ENCODE assay signal across 22 mouse cellular contexts in the genomic region with DNA sequence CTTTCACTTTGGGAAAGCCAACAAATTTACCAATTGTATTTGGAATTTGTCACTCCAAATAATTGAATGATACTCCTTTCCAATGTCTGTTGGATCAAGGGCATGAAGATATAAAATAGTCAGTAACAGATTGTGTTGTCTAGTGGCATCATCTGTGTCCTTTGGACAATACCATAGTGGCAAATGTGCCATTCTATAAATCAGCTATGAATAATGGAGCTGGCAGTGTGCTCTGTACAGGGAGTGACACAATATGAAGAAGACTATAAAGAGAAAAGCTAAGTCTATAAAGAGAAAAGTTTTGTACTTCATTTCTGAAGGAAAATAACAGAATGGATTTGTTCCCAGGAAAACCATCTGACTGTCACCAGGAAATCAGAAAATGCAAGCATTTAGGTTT.
DNase-seq lines count a peak whose midpoint lies in the region; ATAC-seq and TF ChIP-seq lines count a peak whose summit lies in the region.
"Had no signal": no experiment of that assay in that cellular context is flagged by ENCODE, and none has a peak within 500 bp of the region (broad histone marks: within the 10 kb centered on the region; RNA-seq: fewer than 3 reads in every experiment).

No protein-coding gene starts in this region.

- no peak overlapping the region for H3K27ac ChIP-seq in forebrain, postnatal 0 days (ENCODE audit: low read depth, low read length)
- no peak overlapping the region for H3K27ac ChIP-seq in forebrain, embryonic 11.5 days (ENCODE audit: low read depth, low read length)

- no peak overlapping the region for H3K4me3 ChIP-seq in forebrain, postnatal 0 days (ENCODE audit: low read depth, low read length)
- no peak overlapping the region for H3K4me3 ChIP-seq in forebrain, embryonic 11.5 days (ENCODE audit: low read depth, low read length)

- no peak for DNase-seq in forebrain, postnatal 0 days
- DNase-seq in forebrain, embryonic 11.5 days (ENCODE audit: low spot score), result no peak
- no peak for DNase-seq in frontal cortex, postnatal 14 days (ENCODE audit: low spot score in 2 of 2)
- DNase-seq in brain, adult 2 months (ENCODE audit: low read depth, low spot score), result peak; percentile 8
- no peak for DNase-seq in right cerebral cortex, adult 18-20 months
- DNase-seq: adrenal gland, adult 2 months; adrenal gland, adult 8-10 months; adrenal gland, postnatal 10 days; adrenal gland, postnatal 14 days; adrenal gland, postnatal 25 days; adrenal gland, postnatal 36 days; B cell, adult 2 months; cerebellum, adult 11 months; cerebellum, adult 11-12 months; cerebellum, adult 18-20 months; cerebellum, adult 2 months had no signal

- no peaks in the 10 kb centered on the region for H3K4me1 ChIP-seq in forebrain, postnatal 0 days (ENCODE audit: insufficient read depth)
- H3K4me1 ChIP-seq in forebrain, embryonic 11.5 days (replicated peaks; ENCODE audit: control insufficient read depth, insufficient read depth, low read length), result no peaks in the 10 kb centered on the region

- peak; percentile 58; the same call in 1 of the 2 replicates for ATAC-seq in forebrain, postnatal 0 days
- ATAC-seq in forebrain, embryonic 11.5 days (replicated peaks; ENCODE audit: low FRiP score), result no peak
- ATAC-seq in frontal cortex, adult (ENCODE audit: low TSS enrichment), result peak; percentile 57; the same call in 1 of the 2 replicates
- ATAC-seq: activated CD4-positive, CD25-positive, alpha-beta regulatory T cell, adult 4 months; CD4-positive, CD25-positive, alpha-beta regulatory T cell, adult 4 months; Patski had no signal

- no peak overlapping the region for H3K9ac ChIP-seq in forebrain, postnatal 0 days
- no peak overlapping the region for H3K9ac ChIP-seq in forebrain, embryonic 11.5 days (ENCODE audit: low read length)

- H3K27me3 ChIP-seq in forebrain, postnatal 0 days (ENCODE audit: insufficient read depth, low read length), result no peaks in the 10 kb centered on the region
- no peaks in the 10 kb centered on the region for H3K27me3 ChIP-seq in forebrain, embryonic 11.5 days (ENCODE audit: control insufficient read depth, insufficient read depth, low read length)
- H3K27me3 ChIP-seq: CH12.LX, Patski had no signal

- no peak for TF ChIP-seq CTCF in forebrain, postnatal 0 days (IDR thresholded peaks at IDR 0.05; ENCODE audit: low read depth)

- H3K4me2 ChIP-seq in forebrain, postnatal 0 days (ENCODE audit: low read depth), result no peak overlapping the region
- no peak overlapping the region for H3K4me2 ChIP-seq in forebrain, embryonic 11.5 days (ENCODE audit: low read depth, low read length, severe bottlenecking)

- no peaks in the 10 kb centered on the region for H3K36me3 ChIP-seq in forebrain, postnatal 0 days (ENCODE audit: insufficient read depth)
- H3K36me3 ChIP-seq in forebrain, embryonic 11.5 days (ENCODE audit: control insufficient read depth, insufficient read depth, low read length), result no peaks in the 10 kb centered on the region
- H3K36me3 ChIP-seq: G1E had no signal

- H3K9me3 ChIP-seq in forebrain, postnatal 0 days (ENCODE audit: low read length), result no peaks in the 10 kb centered on the region
- H3K9me3 ChIP-seq in forebrain, embryonic 11.5 days (ENCODE audit: control insufficient read depth, low read length), result no peaks in the 10 kb centered on the region
- H3K9me3 ChIP-seq: G1E had no signal
